Mouse (Mus musculus): ENCODE data around the gene Zscan4f. TPM values are rescaled to one million over a fixed set of nuclear protein-coding genes. Genes with fewer than 3 reads are reported as not detected.
"Not testable (repeated sequence)": the region's sequence is repeated elsewhere in the genome, so short reads cannot be mapped to it uniquely, and the experiment has no call there.

The Zscan4f gene
- polyA plus RNA-seq (2015; fragmentation: Nextera tagmentation; extraction: Ambion mirVana): not detected in 2 replicates

DNA sequence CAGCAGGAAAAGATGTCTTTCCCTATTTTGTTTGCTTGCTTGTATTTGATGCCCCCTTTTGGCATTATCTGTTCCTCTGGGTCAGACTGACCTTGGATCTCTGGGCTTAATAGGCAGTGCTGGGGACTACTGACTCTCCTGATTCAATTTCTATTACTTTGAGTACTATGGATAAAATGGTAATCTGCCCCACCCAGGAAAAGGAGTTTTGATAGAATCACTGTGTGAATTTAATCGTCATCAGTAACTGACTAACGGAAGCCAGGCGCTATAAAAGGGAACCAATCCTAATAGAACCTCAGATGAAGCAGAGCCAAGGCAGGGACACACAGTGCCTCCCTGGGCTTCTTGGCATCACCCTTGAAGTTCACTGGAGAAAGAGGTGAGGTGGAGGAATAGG is at the start of gene Zscan4f:
Gene Zscan4f (plus strand): TSS at position 301 of the 400 bp plus-strand sequence.
- H3K27ac ChIP-seq; H3K4me1 ChIP-seq; H3K36me3 ChIP-seq; H3K27me3 ChIP-seq; H3K4me3 ChIP-seq; H3K4me2 ChIP-seq (replicated peaks); H3K9me3 ChIP-seq; H3K9ac ChIP-seq; ATAC-seq (ENCODE audit: low FRiP score, low read depth): not testable (repeated sequence)
- 93% methylated on average over 3 of the region's 3 CpGs for WGBS

DNA sequence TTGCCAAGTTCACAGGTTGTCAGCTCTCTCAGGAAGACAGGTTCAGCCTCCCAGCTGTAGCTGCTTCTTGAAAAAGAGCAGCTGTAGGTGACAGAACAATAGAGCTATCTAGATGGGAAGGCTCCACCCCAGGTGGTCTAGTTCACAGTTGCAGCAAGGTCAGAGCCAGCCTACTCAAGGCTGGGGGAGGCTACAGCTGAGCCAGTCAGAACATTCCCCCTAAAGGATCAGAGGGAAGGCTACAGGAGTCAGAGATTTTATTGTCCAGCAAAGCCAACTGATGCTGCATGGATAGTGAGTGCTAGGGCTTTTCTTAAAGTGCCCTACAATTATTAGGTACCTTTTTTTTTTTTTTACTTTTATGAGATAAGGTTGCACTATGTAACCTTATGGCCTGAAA is 13.1 kb upstream of the Zscan4f start:
- not testable (repeated sequence) for ATAC-seq (ENCODE audit: low FRiP score, low read depth); H3K4me3 ChIP-seq; H3K4me2 ChIP-seq (replicated peaks); H3K27me3 ChIP-seq; H3K27ac ChIP-seq; H3K36me3 ChIP-seq; H3K9me3 ChIP-seq; H3K9ac ChIP-seq; H3K4me1 ChIP-seq

Small RNA genes lying within 50 kb of the gene (microRNA-seq; reads per million reads assigned to microRNA genes)
- gene Gm23087: not detected

Other genes starting within 250 kb of the Zscan4f start
- not detected in 2 replicates for gene Zscan4d, start 231.8 kb upstream of the Zscan4f start, polyA plus RNA-seq (2015; fragmentation: Nextera tagmentation; extraction: Ambion mirVana)
- gene Zscan4e, start 87.2 kb upstream of the Zscan4f start, polyA plus RNA-seq (2015; fragmentation: Nextera tagmentation; extraction: Ambion mirVana): not detected in 2 replicates
- not detected in 2 replicates for gene Zscan4-ps2, start 116.4 kb downstream of the Zscan4f start, polyA plus RNA-seq (2015; fragmentation: Nextera tagmentation; extraction: Ambion mirVana)
- gene Zscan4-ps3, start 211.4 kb downstream of the Zscan4f start, polyA plus RNA-seq (2015; fragmentation: Nextera tagmentation; extraction: Ambion mirVana): not detected in 2 replicates

Data from limb, embryonic 13.5 days (tissue).